Mouse (Mus musculus) C2C12 (cell line): ENCODE measurements around the gene Gfral.

Experiments used
- CTCF ChIP-seq: IDR thresholded peaks from one replicate; pipeline ENCODE4 v1.5.1; 2011; ENCODE audit not compliant: control insufficient read depth, insufficient read depth, insufficient read length
- MAX ChIP-seq: IDR thresholded peaks from one replicate; pipeline ENCODE4 v1.6.1; 2011; ENCODE audit warnings: mild to moderate bottlenecking, control low read depth
- MYOD1 ChIP-seq: IDR thresholded peaks from one replicate; pipeline ENCODE4 v1.6.1; 2011; ENCODE audit warnings: low read depth; ENCODE audit not compliant: control insufficient read depth, insufficient read length
- USF1 ChIP-seq: IDR thresholded peaks from one replicate; pipeline ENCODE4 v1.6.1; 2011; ENCODE audit warnings: low read depth, mild to moderate bottlenecking, control low read depth, moderate library complexity

DNA sequence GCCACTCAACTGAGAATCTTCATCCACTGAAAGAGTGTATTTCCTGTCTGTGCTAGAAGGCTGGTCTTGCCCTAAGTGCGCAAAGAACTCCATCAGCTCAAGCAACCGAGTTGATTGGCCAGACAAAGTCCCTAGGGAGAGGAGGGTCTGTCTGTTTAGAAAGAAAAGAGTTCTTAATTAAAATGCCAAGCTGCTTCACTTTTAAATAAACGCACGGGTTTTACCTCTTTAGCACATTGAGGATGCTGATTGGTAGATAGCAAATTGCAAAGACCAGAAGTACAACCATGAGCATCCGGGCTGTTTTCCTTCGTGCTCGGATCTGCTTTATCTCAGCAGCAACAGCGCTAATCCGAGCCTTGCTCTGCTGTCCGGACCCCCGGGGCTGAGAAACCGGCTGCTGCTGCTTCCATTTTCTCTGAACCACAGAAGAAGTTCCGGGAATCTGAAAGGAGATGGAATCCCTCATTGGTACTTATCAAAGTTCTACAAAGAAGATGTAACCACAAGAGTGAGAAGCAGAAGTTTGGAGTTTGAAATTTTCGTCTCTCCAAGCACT lies 22.6 kb upstream of the Gfral start:
- TF ChIP-seq CTCF (no peak), MYOD1 (no peak), MAX (no peak), USF1 (no peak)
